Mouse (Mus musculus): ENCODE measurements around the gene H2-Eb2. TPM values are rescaled to one million over a fixed set of nuclear protein-coding genes. Genes with fewer than 3 reads are reported as not detected.

The H2-Eb2 gene
- polyA plus RNA-seq, 1 experiment from 2014 or later, result not detected

GRCm38 (mm10) chr17:34354940-34355339 is 29.5 kb downstream of the H2-Eb2 start:
- WGBS, result 87% methylated on average over 1 of the region's 1 CpGs
- ATAC-seq (ENCODE audit: insufficient number of reproducible peaks, low FRiP score, low TSS enrichment, low read depth), result no peak
- H3K4me3 ChIP-seq (replicated peaks), result no peak overlapping the region
- H3K4me2 ChIP-seq (replicated peaks), result no peak overlapping the region
- no peak overlapping the region for H3K9ac ChIP-seq
- H3K27ac ChIP-seq (replicated peaks), result no peak overlapping the region
- no peaks in the 10 kb centered on the region for H3K36me3 ChIP-seq
- no peaks in the 10 kb centered on the region for H3K9me3 ChIP-seq (replicated peaks)
- no peaks in the 10 kb centered on the region for H3K4me1 ChIP-seq
- no peaks in the 10 kb centered on the region for H3K27me3 ChIP-seq

DNA sequence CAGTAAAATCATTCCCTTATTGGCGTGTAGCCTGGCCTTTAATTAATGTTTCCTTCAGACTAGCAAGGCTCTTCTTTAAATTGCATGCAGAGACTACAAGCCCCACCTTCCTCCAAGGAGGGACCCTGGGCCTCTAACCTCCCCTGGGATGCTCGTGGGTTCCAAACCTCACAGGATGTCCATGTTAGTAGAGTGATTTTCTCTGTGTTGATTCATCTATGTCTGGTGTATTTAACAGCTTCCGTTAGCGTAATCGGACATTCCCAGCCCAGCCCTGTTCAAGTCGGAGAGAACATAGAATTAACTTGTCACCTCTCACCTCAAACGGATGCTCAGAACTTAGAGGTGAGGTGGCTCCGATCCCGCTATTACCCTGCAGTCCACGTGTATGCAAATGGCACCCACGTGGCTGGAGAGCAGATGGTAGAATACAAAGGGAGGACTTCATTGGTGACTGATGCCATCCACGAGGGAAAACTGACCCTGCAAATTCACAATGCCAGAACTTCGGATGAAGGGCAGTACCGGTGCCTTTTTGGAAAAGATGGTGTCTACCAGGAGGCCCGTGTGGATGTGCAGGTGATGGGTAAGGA is 37.6 kb downstream of the H2-Eb2 start:
- H3K9me3 ChIP-seq (replicated peaks), result no peaks in the 10 kb centered on the region
- H3K36me3 ChIP-seq, result no peaks in the 10 kb centered on the region
- H3K4me3 ChIP-seq (replicated peaks), result no peak overlapping the region
- no peak for ATAC-seq (ENCODE audit: insufficient number of reproducible peaks, low FRiP score, low TSS enrichment, low read depth)
- H3K9ac ChIP-seq, result no peak overlapping the region
- no peaks in the 10 kb centered on the region for H3K4me1 ChIP-seq
- 83% methylated on average over 15 of the region's 15 CpGs for WGBS
- no peak overlapping the region for H3K4me2 ChIP-seq (replicated peaks)
- no peaks in the 10 kb centered on the region for H3K27me3 ChIP-seq
- no peak overlapping the region for H3K27ac ChIP-seq (replicated peaks)

- Histone ChIP-seq H3K9me3 (replicated peaks) (no peaks in the 10 kb centered on the region), H3K27ac (replicated peaks) (no peak overlapping the region), H3K4me1 (no peaks in the 10 kb centered on the region), H3K9ac (no peak overlapping the region), H3K27me3 (no peaks in the 10 kb centered on the region), H3K36me3 (no peaks in the 10 kb centered on the region), H3K4me2 (replicated peaks) (no peak overlapping the region), H3K4me3 (replicated peaks) (no peak overlapping the region)
- no peak for ATAC-seq (ENCODE audit: insufficient number of reproducible peaks, low FRiP score, low TSS enrichment, low read depth)
- WGBS, result 78% methylated on average over 3 of the region's 3 CpGs
These were observed 38.3 kb downstream of the H2-Eb2 start for GRCm38 (mm10) chr17:34363676-34364310.

- no peak overlapping the region for H3K4me2 ChIP-seq (replicated peaks)
- H3K4me1 ChIP-seq, result no peaks in the 10 kb centered on the region
- no peaks in the 10 kb centered on the region for H3K27me3 ChIP-seq
- H3K27ac ChIP-seq (replicated peaks), result no peak overlapping the region
- H3K36me3 ChIP-seq, result no peaks in the 10 kb centered on the region
- 66% methylated on average over 10 of the region's 10 CpGs for WGBS
- no peak for ATAC-seq (ENCODE audit: insufficient number of reproducible peaks, low FRiP score, low TSS enrichment, low read depth)
- H3K4me3 ChIP-seq (replicated peaks), result no peak overlapping the region
- no peaks in the 10 kb centered on the region for H3K9me3 ChIP-seq (replicated peaks)
- H3K9ac ChIP-seq, result no peak overlapping the region
These were observed 39.6 kb downstream of the H2-Eb2 start for GRCm38 (mm10) chr17:34365031-34365430.

GRCm38 (mm10) chr17:34370563-34370962 is 45.1 kb downstream of the H2-Eb2 start:
- no peak overlapping the region for H3K4me3 ChIP-seq (replicated peaks)
- H3K27ac ChIP-seq (replicated peaks), result no peak overlapping the region
- no peaks in the 10 kb centered on the region for H3K27me3 ChIP-seq
- H3K4me1 ChIP-seq, result no peaks in the 10 kb centered on the region
- no peak overlapping the region for H3K4me2 ChIP-seq (replicated peaks)
- H3K9ac ChIP-seq, result no peak overlapping the region
- no peaks in the 10 kb centered on the region for H3K36me3 ChIP-seq
- 82% methylated on average over 4 of the region's 4 CpGs for WGBS
- no peak for ATAC-seq (ENCODE audit: insufficient number of reproducible peaks, low FRiP score, low TSS enrichment, low read depth)
- H3K9me3 ChIP-seq (replicated peaks), result no peaks in the 10 kb centered on the region

DNA sequence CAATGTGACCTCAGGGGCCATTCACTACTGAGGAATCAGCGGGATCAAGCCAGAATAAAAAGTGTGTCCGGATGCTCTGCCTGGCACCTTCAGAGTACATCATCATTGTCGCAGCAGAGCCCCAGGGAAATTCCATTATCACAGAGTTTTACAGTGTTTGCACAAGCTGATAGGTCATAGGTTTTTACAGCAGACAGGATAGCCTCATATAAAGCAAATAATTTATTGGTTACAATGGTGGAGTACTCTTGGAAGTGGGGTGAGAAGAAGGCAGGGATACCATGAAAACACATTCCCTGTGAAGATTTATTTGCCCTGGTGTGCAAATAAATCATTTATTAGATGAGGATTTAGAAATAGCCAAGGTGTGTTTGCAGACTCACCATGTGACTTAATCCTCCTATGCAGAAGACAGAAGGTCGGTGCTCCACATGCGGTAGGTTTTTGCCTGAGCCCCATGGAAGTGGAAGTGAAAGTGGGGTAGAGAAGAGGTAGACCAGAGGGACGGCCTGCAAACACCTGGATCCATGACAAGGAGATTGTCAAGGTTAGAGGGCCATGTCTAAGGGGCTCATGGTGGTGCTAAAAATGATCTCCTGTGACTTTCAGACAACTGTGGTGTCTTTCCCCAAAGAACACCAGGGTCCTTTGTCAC is 47.7 kb downstream of the H2-Eb2 start:
- Histone ChIP-seq H3K9me3 (replicated peaks) (no peaks in the 10 kb centered on the region), H3K36me3 (no peaks in the 10 kb centered on the region), H3K4me3 (replicated peaks) (no peak overlapping the region), H3K9ac (no peak overlapping the region), H3K27ac (replicated peaks) (no peak overlapping the region), H3K27me3 (no peaks in the 10 kb centered on the region), H3K4me2 (replicated peaks) (no peak overlapping the region), H3K4me1 (no peaks in the 10 kb centered on the region)
- 72% methylated on average over 6 of the region's 6 CpGs for WGBS
- ATAC-seq (ENCODE audit: insufficient number of reproducible peaks, low FRiP score, low TSS enrichment, low read depth), result no peak

DNA sequence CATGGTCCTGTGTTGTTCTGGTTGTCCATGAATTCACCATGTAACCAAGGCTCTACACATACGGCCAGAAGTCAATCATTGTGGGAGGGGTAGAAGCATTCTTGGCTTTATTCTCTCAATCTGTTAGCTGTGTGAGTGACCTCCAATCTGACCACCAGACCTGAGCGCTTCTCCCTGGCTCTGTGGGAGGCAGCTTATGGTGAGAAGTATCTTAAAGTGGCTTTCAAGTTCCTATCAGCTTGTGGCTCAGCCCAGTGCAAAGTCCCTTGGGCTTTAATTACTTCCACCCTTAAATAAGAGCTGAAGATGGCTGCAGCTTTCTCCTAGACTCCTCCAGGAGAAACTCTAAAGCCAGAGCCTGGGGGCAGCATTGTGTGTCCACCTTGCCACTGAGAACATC is 51.4 kb downstream of the H2-Eb2 start, which contains the start of gene Btnl1:
Btnl1 (plus strand) TSS at position 286 of the 400 bp plus-strand sequence.
- WGBS, result 73% methylated on average over 2 of the region's 2 CpGs
- no peaks in the 10 kb centered on the region for H3K27me3 ChIP-seq
- H3K9me3 ChIP-seq (replicated peaks), result no peaks in the 10 kb centered on the region
- no peak within 1 kb of the TSS for H3K4me3 ChIP-seq (replicated peaks)
- H3K4me1 ChIP-seq, result no peaks in the 10 kb centered on the region
- H3K9ac ChIP-seq, result no peak within 1 kb of the TSS
- H3K36me3 ChIP-seq, result no peaks in the 10 kb centered on the region
- ATAC-seq (ENCODE audit: insufficient number of reproducible peaks, low FRiP score, low TSS enrichment, low read depth), result no peak
- H3K27ac ChIP-seq (replicated peaks), result no peak within 1 kb of the TSS
- H3K4me2 ChIP-seq (replicated peaks), result no peak within 1 kb of the TSS

DNA sequence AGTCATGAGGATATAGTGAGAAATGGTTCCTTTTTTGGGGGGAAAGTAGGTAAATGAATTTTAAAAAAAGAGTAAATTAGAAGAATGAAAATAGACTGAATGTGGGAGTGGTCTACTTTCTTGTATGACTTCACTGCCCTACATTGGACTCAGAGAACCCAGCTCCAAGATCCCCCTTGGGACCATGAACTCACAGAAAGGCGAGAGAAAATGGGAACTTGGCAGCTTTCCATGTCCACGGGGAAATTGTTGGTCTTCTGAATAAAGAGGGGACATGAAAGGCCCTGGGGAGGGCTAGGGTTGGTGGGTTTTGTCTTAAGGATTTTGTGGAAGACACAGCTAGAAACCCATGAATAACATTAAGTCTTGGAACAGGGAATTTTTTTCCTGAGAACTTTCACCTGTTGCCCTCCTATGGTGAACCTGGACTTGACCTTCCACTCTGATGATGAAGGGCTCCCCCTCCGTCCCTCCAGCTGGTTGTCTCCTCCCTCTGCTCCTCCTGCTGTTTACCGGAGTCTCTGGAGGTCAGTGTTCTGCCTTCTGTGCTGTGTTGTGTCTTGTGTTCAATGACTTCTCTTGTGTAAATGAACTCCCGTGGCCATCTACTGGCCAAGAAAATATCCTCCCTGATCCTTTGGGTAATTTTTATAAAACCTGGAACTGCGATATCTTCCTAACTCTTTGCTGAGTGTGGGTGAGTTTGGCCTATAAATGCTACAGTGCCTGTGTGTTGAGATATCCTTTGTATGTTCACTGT is 52.2 kb downstream of the H2-Eb2 start:
- no peak overlapping the region for H3K4me2 ChIP-seq (replicated peaks)
- 55% methylated on average over 6 of the region's 6 CpGs for WGBS
- no peak overlapping the region for H3K9ac ChIP-seq
- no peak overlapping the region for H3K4me3 ChIP-seq (replicated peaks)
- H3K27me3 ChIP-seq, result no peaks in the 10 kb centered on the region
- no peaks in the 10 kb centered on the region for H3K9me3 ChIP-seq (replicated peaks)
- H3K36me3 ChIP-seq, result no peaks in the 10 kb centered on the region
- no peaks in the 10 kb centered on the region for H3K4me1 ChIP-seq
- H3K27ac ChIP-seq (replicated peaks), result no peak overlapping the region
- no peak for ATAC-seq (ENCODE audit: insufficient number of reproducible peaks, low FRiP score, low TSS enrichment, low read depth)

DNA sequence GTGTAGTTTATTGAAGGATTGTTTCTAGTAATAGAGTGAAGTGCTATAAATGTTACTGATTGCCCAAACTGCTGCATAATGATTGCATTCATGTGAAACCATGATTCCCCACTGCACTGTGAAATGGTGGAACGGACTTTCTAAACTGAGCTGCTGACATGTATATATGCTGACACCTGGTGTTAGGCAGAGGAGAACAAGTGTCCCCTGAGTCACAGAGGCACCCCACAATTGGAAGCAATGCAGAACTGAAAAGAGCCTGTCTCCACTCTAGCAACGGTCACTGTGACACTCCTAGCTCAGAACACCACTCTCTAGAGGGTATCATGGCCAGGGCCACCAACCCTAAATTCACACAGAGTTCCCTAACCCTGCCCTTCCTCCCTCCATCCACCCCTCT is 53.3 kb downstream of the H2-Eb2 start:
- H3K9ac ChIP-seq, result no peak overlapping the region
- H3K4me3 ChIP-seq (replicated peaks), result no peak overlapping the region
- 81% methylated on average over 2 of the region's 2 CpGs for WGBS
- H3K4me2 ChIP-seq (replicated peaks), result no peak overlapping the region
- H3K27me3 ChIP-seq, result no peaks in the 10 kb centered on the region
- H3K9me3 ChIP-seq (replicated peaks), result no peaks in the 10 kb centered on the region
- no peaks in the 10 kb centered on the region for H3K36me3 ChIP-seq
- H3K4me1 ChIP-seq, result no peaks in the 10 kb centered on the region
- ATAC-seq (ENCODE audit: insufficient number of reproducible peaks, low FRiP score, low TSS enrichment, low read depth), result no peak
- no peak overlapping the region for H3K27ac ChIP-seq (replicated peaks)

DNA sequence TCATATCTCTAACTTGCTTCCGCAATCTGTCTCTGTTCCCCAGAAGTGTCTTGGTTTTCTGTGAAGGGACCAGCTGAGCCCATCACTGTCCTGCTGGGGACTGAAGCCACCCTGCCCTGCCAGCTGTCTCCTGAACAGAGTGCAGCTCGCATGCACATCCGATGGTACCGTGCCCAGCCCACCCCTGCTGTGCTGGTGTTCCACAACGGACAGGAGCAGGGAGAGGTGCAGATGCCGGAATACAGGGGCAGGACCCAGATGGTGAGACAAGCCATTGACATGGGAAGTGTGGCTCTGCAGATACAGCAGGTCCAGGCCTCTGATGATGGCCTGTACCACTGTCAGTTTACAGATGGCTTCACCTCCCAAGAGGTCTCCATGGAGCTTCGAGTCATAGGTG is 54.0 kb downstream of the H2-Eb2 start:
- no peaks in the 10 kb centered on the region for H3K36me3 ChIP-seq
- H3K4me3 ChIP-seq (replicated peaks), result no peak overlapping the region
- no peaks in the 10 kb centered on the region for H3K4me1 ChIP-seq
- no peak for ATAC-seq (ENCODE audit: insufficient number of reproducible peaks, low FRiP score, low TSS enrichment, low read depth)
- H3K9ac ChIP-seq, result no peak overlapping the region
- H3K27me3 ChIP-seq, result no peaks in the 10 kb centered on the region
- no peak overlapping the region for H3K4me2 ChIP-seq (replicated peaks)
- H3K9me3 ChIP-seq (replicated peaks), result no peaks in the 10 kb centered on the region
- H3K27ac ChIP-seq (replicated peaks), result no peak overlapping the region
- 78% methylated on average over 7 of the region's 7 CpGs for WGBS

GRCm38 (mm10) chr17:34381876-34382275 is 56.4 kb downstream of the H2-Eb2 start:
- WGBS, result 75% methylated on average over 11 of the region's 11 CpGs

More at GRCm38 (mm10) chr17:34381876-34382275, 56.4 kb downstream of the H2-Eb2 start:
- H3K27me3 ChIP-seq, result no peaks in the 10 kb centered on the region
- no peak for ATAC-seq (ENCODE audit: insufficient number of reproducible peaks, low FRiP score, low TSS enrichment, low read depth)
- H3K27ac ChIP-seq (replicated peaks), result no peak overlapping the region
- no peaks in the 10 kb centered on the region for H3K4me1 ChIP-seq
- no peak overlapping the region for H3K4me2 ChIP-seq (replicated peaks)
- H3K4me3 ChIP-seq (replicated peaks), result no peak overlapping the region
- H3K36me3 ChIP-seq, result no peaks in the 10 kb centered on the region
- no peaks in the 10 kb centered on the region for H3K9me3 ChIP-seq (replicated peaks)
- H3K9ac ChIP-seq, result no peak overlapping the region
